Mouse (Mus musculus) kidney, adult 2 months (tissue): ENCODE measurements around the gene Gan. TPM values are rescaled to one million over a fixed set of nuclear protein-coding genes. Genes with fewer than 3 reads are reported as not detected.

Experiments used
- DNase-seq: peaks from one replicate; pipeline ENCODE4 v3.0.0; 2021
- H3K27ac ChIP-seq: fragments of 200-500 bp; 2 replicates; pipeline ENCODE4 v1.5.1; 2012; ENCODE audit warnings: low read depth, low read length, control low read depth, inconsistent platforms; ENCODE audit not compliant: insufficient read depth
- H3K27me3 ChIP-seq: fragments of 200-500 bp; replicated peaks from 2 replicates; pipeline ENCODE4 v1.6.1; 2012; ENCODE audit warnings: mild to moderate bottlenecking, moderate library complexity, low read length, inconsistent platforms; ENCODE audit not compliant: control insufficient read depth, insufficient read depth
- H3K36me3 ChIP-seq: fragments of 200-500 bp; 2 replicates; pipeline ENCODE4 v1.6.1; 2012; ENCODE audit warnings: mild to moderate bottlenecking, moderate library complexity, low read length, inconsistent platforms; ENCODE audit not compliant: control insufficient read depth, insufficient read depth
- H3K4me1 ChIP-seq: fragments of 200-500 bp; 2 replicates; pipeline ENCODE4 v1.6.1; 2011; ENCODE audit warnings: low read length; ENCODE audit not compliant: control insufficient read depth, insufficient read depth
- H3K4me3 ChIP-seq: fragments of 200-500 bp; 2 replicates; pipeline ENCODE4 v1.5.1; 2011; ENCODE audit warnings: mild to moderate bottlenecking, low read depth, low read length, control low read depth; ENCODE audit not compliant: insufficient read depth
- CTCF ChIP-seq: fragments of 200-500 bp; conservative IDR thresholded peaks from 2 replicates; pipeline ENCODE4 v1.5.1; 2011; ENCODE audit warnings: low read depth, mild to moderate bottlenecking, control low read depth, low read length, moderate library complexity, mixed read lengths; ENCODE audit not compliant: insufficient read depth, insufficient read length
- POLR2A ChIP-seq: fragments of 200-500 bp; IDR thresholded peaks from one replicate; pipeline ENCODE4 v1.6.1; 2011; ENCODE audit warnings: low read depth, low read length, control low read depth
- WGBS: fragments of 180-500 bp; shearing (Covaris S2); methylation state at CpG from one replicate; pipeline ENCODE4 v1.1.7; 2018; 5-methylcytosine and 5-hydroxymethylcytosine counted together
- polyA plus RNA-seq: library from polyadenylated mRNA; depleted of rRNA; stranded (reverse); fragments of >200 nt; gene quantifications from 2 replicates; pipeline ENCODE4 v1.2.3, GENCODE M21; 2012

Gan gene
- polyA plus RNA-seq, 1 experiment: 3.1 TPM

DNA sequence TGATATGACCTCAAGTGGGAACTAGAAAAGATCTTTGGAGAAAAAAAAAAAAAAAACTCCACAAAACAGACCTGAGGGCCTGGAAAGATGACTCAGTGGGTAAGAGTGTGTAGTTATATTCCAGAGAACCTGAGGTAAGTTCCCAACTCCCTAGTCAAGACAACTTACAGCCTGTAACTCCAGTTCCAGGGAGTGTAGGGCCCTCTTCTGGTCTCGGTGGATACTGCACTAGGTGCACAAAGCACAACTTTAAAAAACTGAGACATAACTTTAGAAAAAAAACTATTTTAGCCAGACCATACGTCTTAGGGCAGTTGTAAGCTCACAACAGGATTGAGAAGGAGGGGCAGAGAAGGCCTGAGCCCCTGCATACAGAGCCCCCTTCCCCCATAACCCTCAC, 20.1 kb downstream of the Gan start:
- Histone ChIP-seq H3K4me1 (no peaks in the 10 kb centered on the region), H3K27me3 (no peaks in the 10 kb centered on the region), H3K27ac (no peak overlapping the region), H3K4me3 (no peak overlapping the region), H3K36me3 (no peaks in the 10 kb centered on the region)
- DNase-seq: no peak
- TF ChIP-seq POLR2A: no peak
- peak; percentile 14; the same call in 1 of the 2 replicates for TF ChIP-seq CTCF
- 98% methylated on average over 2 of the region's 2 CpGs for WGBS

DNA sequence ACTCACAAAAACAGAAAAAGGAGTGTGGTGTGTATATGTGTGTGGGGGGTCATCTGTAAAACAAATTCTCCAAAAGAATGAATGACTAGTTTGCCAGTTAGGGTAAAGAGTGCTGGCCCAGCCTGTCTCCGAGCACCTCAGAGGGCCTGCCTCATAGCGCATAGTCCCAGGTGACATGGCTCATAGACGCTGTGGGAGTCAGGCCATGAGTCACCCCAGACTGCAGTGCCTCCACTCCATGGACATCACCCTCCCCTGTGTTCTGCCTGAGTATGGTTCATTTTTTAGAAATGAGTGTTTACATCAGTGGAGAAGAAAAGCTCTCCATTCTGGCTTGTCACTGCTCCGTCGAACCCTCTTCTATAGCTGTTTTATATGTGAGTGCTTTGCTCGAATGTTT, 20.7 kb downstream of the Gan start:
- H3K27ac ChIP-seq: no peak overlapping the region
- H3K36me3 ChIP-seq: no peaks in the 10 kb centered on the region
- no peak overlapping the region for H3K4me3 ChIP-seq
- no peaks in the 10 kb centered on the region for H3K27me3 ChIP-seq
- no peak for TF ChIP-seq CTCF
- no peaks in the 10 kb centered on the region for H3K4me1 ChIP-seq
- no peak for DNase-seq
- 83% methylated on average over 6 of the region's 6 CpGs for WGBS

DNA sequence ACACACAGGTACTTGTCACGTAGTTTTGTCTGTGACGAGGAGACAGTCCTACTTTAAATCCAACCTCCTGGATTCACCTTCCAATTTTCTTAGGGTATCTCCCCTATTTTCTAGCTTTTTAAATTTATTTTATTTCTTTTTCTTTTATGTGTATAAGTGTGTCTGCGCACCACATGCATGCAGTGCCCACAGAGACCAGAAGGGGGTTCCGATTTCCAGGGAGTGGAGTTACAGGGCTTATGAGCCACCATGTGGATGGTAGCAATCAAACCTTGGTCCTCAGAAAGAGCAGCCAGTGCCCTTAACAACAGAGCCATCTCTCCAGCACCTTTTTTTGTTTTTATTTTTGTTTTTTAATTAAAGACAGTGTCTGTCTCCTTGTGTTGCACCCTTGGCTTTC, 24.8 kb downstream of the Gan start:
- TF ChIP-seq POLR2A: no peak
- TF ChIP-seq CTCF: 0 out of 2 replicates have a peak, but pooled peaks have one; percentile 23
- DNase-seq: no peak
- 99% methylated on average over 4 of the region's 4 CpGs for WGBS
- Histone ChIP-seq H3K36me3 (peaks cover 2% of the 10 kb centered on the region; the same call in 1 of the 2 replicates), H3K27me3 (no peaks in the 10 kb centered on the region), H3K4me3 (no peak overlapping the region), H3K27ac (no peak overlapping the region), H3K4me1 (no peaks in the 10 kb centered on the region)

DNA sequence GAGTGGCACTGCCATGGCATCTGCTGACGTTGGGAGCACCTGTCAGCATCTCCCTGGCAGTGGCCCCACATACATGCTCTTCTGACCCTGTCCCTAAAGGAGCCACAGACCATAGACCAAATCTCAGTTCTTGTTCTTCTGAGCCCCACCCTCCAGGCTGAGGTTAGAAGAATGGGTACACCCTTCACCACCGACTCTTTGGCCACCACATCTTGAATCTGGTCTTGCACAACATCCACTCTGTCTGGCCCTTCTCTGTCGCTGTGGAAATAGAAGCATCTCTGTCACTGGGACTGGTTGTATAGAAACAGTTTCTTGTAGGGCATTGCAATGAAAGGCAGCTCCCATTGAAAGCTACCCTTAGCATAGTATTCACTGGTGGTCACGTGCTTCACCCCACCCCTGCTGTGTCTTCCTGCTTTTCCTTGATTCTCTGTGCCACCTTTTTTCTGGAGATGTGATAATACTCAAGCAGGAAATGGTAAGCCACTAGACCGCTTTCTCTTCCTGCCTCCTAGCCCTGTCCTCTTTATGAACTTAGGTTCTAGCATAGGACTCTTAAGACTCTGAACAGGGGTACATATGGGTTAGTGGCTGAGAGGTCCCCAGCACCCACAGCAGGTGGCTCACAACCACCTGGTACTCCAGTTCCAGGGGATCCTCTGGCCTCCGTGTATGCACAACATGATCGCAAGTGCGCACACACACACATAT, 25.9 kb downstream of the Gan start:
- 90% methylated on average over 8 of the region's 8 CpGs for WGBS
- H3K4me1 ChIP-seq: no peaks in the 10 kb centered on the region
- H3K36me3 ChIP-seq: peaks cover 2% of the 10 kb centered on the region; the same call in 1 of the 2 replicates
- no peaks in the 10 kb centered on the region for H3K27me3 ChIP-seq
- H3K27ac ChIP-seq: no peak overlapping the region
- no peak for TF ChIP-seq CTCF
- TF ChIP-seq POLR2A: no peak
- no peak for DNase-seq
- H3K4me3 ChIP-seq: no peak overlapping the region

DNA sequence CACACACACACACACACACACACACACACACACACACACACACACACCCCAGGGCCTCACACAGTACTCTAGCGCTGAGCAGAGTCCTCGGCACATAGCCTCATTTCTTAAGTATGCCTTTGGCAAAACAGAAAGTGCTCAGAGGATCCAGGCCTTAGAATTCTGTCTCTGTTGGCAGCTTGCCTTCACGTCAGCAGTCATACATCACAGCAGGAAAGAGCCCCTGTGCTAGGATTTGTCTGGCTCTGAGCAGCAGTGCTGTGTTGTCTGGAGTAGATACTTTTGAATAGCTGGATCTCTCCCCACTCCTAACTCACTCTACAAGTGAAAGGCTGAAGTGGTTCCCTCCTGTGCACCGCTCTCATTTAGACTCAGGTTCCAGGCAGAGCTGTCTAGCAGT, 36.4 kb downstream of the Gan start:
- Histone ChIP-seq H3K4me3 (no peak overlapping the region), H3K36me3 (no peaks in the 10 kb centered on the region; the same call in 1 of the 2 replicates), H3K27ac (no peak overlapping the region), H3K27me3 (no peaks in the 10 kb centered on the region), H3K4me1 (no peaks in the 10 kb centered on the region)
- TF ChIP-seq POLR2A: no peak
- TF ChIP-seq CTCF: no peak
- DNase-seq: peak; percentile 60
- 79% methylated on average over 4 of the region's 4 CpGs for WGBS

DNA sequence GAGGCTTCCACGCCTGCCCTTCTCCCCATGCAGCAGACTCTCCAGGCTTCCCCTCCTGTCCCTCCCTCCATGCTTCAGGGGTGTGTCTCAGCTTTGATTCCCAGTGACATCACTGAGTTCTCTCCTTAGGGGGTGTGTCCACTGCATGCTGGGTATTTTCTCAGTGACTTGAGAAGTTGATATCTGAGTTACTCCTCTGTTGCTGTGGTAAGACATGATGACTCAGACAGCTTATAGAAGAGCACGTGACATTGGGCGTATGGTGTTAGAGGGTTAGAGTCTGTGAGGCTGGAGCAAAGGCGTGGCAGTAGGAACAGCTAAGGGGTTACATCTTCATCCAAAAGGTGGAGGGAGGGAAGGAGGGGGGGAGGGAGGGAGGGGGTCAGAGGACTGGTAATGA, 38.7 kb downstream of the Gan start:
- DNase-seq: no peak
- WGBS: 97% methylated on average over 4 of the region's 4 CpGs
- TF ChIP-seq POLR2A (no peak), CTCF (no peak)
- H3K27ac ChIP-seq: no peak overlapping the region
- no peaks in the 10 kb centered on the region for H3K36me3 ChIP-seq
- no peak overlapping the region for H3K4me3 ChIP-seq
- no peaks in the 10 kb centered on the region for H3K27me3 ChIP-seq
- no peaks in the 10 kb centered on the region for H3K4me1 ChIP-seq

DNA sequence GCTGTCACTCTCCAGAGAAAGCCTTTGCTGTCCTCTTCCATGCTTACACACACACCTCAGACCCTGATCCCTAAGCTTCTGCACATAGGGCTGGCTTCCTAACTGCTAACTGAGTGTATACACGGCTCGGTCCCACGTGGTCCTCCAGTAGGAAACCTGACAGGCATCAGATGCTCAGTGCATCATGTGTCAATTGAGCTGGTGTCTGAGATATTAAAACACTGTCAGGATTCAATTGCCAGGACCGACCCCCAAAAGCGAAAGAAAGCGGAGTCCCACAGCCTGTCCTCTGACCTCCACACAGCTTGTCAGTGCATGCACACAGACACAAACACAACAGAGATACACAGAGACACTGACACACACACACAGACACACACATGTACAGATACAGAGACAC, 39.6 kb downstream of the Gan start:
- WGBS: 93% methylated on average over 6 of the region's 6 CpGs
- TF ChIP-seq CTCF (no peak), POLR2A (no peak)
- Histone ChIP-seq H3K36me3 (no peaks in the 10 kb centered on the region), H3K4me1 (no peaks in the 10 kb centered on the region), H3K27ac (no peak overlapping the region), H3K27me3 (no peaks in the 10 kb centered on the region), H3K4me3 (no peak overlapping the region)
- no peak for DNase-seq
